Mouse (Mus musculus): ENCODE results near the gene Mrpl18.

GRCm38 (mm10) chr17:12887021-12887775 lies 28.9 kb downstream of the Mrpl18 start:
- TF ChIP-seq CTCF (IDR thresholded peaks at IDR 0.05; ENCODE audit: low read depth) (no peak), EP300 (optimal IDR thresholded peaks at IDR 0.05) (no peak)
